Mouse (Mus musculus): ENCODE measurements around the gene Pax6.

GRCm38 (mm10) chr2:105660874-105661622, 7.7 kb upstream of the Pax6 start:
- no peak for TF ChIP-seq CTCF (IDR thresholded peaks at IDR 0.05; ENCODE audit: extremely low read depth, insufficient read depth, insufficient read length, insufficient replicate concordance)
- no peak for TF ChIP-seq POLR2A (IDR thresholded peaks at IDR 0.05; ENCODE audit: low read depth, low read length)

Data from spleen, adult 2 months (tissue).